Mouse (Mus musculus): Measurements from ENCODE around the gene Zmynd10. TPM values are rescaled to one million over a fixed set of nuclear protein-coding genes. Genes with fewer than 3 reads are reported as not detected.

Zmynd10 gene
- polyA plus RNA-seq, 1 experiment = 0.68 TPM

- peaks cover 53% of the 10 kb centered on the region for H3K36me3 ChIP-seq (replicated peaks; ENCODE audit: low read length)
- H3K4me1 ChIP-seq = peaks cover 79% of the 10 kb centered on the region
Observed at GRCm38 (mm10) chr9:107538711-107539110, 8.4 kb upstream of the Zmynd10 start.

DNA sequence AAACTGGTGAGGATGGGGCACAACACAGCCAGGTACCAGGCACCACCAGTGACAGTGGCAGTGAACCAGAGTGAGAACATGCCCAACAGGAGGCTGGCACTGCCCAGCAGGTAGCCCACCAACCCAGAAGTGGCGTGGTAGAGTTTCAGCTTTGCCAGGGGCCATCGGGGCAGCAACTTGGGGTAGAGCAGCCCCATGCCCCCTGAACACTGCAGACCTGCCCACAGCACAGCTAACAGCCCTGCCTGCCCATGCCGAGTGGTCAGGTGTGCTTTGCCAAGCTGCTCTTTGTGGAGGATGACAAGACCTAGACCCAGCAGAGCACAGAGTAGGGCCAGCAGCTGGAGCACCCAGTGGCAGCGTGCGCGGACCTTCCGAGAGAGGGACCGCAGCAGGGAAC, 7.2 kb upstream of the Zmynd10 start:
- no peaks in the 10 kb centered on the region for H3K9me3 ChIP-seq
- H3K27me3 ChIP-seq (replicated peaks) = no peaks in the 10 kb centered on the region
- H3K36me3 ChIP-seq (replicated peaks; ENCODE audit: low read length) = peaks cover 64% of the 10 kb centered on the region
- H3K4me1 ChIP-seq = peaks cover 74% of the 10 kb centered on the region
- TF ChIP-seq GATA1 (IDR thresholded peaks at IDR 0.05; ENCODE audit: borderline replicate concordance, low read length) = no peak
- TF ChIP-seq FLI1 (IDR thresholded peaks at IDR 0.05; ENCODE audit: low read length) = no peak
- peak overlapping the region; percentile 34 for H3K4me3 ChIP-seq (replicated peaks)

More at GRCm38 (mm10) chr9:107538711-107539110, 8.4 kb upstream of the Zmynd10 start:
- Histone ChIP-seq H3K4me3 (replicated peaks) (no peak overlapping the region), H3K27me3 (replicated peaks) (no peaks in the 10 kb centered on the region), H3K9me3 (no peaks in the 10 kb centered on the region)
- no peak for TF ChIP-seq FLI1 (IDR thresholded peaks at IDR 0.05; ENCODE audit: low read length)
- no peak for TF ChIP-seq GATA1 (IDR thresholded peaks at IDR 0.05; ENCODE audit: borderline replicate concordance, low read length)

DNA sequence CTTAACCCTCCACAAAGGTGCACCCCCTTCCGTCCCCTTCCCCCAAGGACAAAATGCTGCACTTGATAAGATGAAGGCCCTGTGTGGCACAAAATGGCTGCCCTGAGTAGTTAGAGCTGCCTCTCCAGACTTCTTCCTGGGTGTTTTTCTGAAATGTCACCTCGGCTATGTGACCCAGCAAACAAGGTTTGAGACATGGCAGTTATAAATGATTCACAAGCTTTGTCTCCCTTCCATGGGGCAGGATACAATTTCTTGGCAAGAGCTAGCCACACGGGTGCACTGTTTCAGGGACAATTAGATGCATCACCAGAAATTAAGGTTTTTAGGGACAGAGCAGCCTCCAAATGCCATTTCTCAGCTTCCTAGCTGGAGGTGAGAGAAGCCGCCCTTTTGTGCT, 6.7 kb upstream of the Zmynd10 start:
- TF ChIP-seq FLI1 (IDR thresholded peaks at IDR 0.05; ENCODE audit: low read length) = no peak
- peaks cover 69% of the 10 kb centered on the region for H3K36me3 ChIP-seq (replicated peaks; ENCODE audit: low read length)
- H3K4me1 ChIP-seq = peaks cover 74% of the 10 kb centered on the region
- no peaks in the 10 kb centered on the region for H3K9me3 ChIP-seq
- no peak overlapping the region for H3K4me3 ChIP-seq (replicated peaks)
- H3K27me3 ChIP-seq (replicated peaks) = no peaks in the 10 kb centered on the region

DNA sequence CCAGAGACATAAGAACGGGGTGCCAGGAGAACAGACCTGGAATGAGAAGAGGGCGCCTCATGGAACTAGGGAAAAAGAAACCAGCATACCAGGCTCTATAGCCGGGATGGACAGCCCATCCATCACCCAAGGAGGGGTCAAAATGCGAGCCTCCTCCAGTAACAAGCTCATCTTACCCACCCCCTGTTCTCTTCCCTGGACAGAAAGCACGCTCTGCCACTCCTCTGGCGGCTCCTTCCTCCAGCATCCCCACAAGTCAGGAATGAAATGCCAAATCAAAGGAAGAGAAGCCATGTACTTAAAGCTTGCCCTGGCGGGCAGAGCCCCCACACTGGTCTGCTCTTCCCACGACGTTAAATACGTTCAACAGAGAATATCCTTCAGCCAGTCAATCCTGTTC, 6.1 kb upstream of the Zmynd10 start:
- Histone ChIP-seq H3K27me3 (replicated peaks) (no peaks in the 10 kb centered on the region), H3K9me3 (no peaks in the 10 kb centered on the region), H3K4me3 (replicated peaks) (peak overlapping the region; percentile 94), H3K4me1 (peaks cover 74% of the 10 kb centered on the region), H3K36me3 (replicated peaks; ENCODE audit: low read length) (peaks cover 67% of the 10 kb centered on the region)
- no peak for TF ChIP-seq GATA1 (IDR thresholded peaks at IDR 0.05; ENCODE audit: borderline replicate concordance, low read length)
- TF ChIP-seq FLI1 (IDR thresholded peaks at IDR 0.05; ENCODE audit: low read length) = no peak

- Histone ChIP-seq H3K27me3 (replicated peaks) (no peaks in the 10 kb centered on the region), H3K36me3 (replicated peaks; ENCODE audit: low read length) (peaks cover 67% of the 10 kb centered on the region), H3K4me1 (peaks cover 74% of the 10 kb centered on the region), H3K4me3 (replicated peaks) (peak within 1 kb of the TSS; percentile 94), H3K9me3 (no peaks in the 10 kb centered on the region)
- TF ChIP-seq FLI1 (IDR thresholded peaks at IDR 0.05; ENCODE audit: low read length) (0 out of 2 replicates have a peak, but pooled peaks have one; percentile 37), GATA1 (IDR thresholded peaks at IDR 0.05; ENCODE audit: borderline replicate concordance, low read length) (no peak)
Observed at GRCm38 (mm10) chr9:107541474-107542351, 5.4 kb upstream of the Zmynd10 start, which contains the start of the genes Cyb561d2 and Nprl2. Gene Cyb561d2 (minus strand): TSS chr9:107542193. Gene Nprl2 (plus strand): TSS chr9:107542226.

- Histone ChIP-seq H3K27me3 (replicated peaks) (no peaks in the 10 kb centered on the region), H3K4me1 (peaks cover 74% of the 10 kb centered on the region), H3K4me3 (replicated peaks) (peak overlapping the region; percentile 94), H3K36me3 (replicated peaks; ENCODE audit: low read length) (peaks cover 61% of the 10 kb centered on the region), H3K9me3 (no peaks in the 10 kb centered on the region)
- no peak for TF ChIP-seq FLI1 (IDR thresholded peaks at IDR 0.05; ENCODE audit: low read length)
- TF ChIP-seq GATA1 (IDR thresholded peaks at IDR 0.05; ENCODE audit: borderline replicate concordance, low read length) = no peak
Observed at GRCm38 (mm10) chr9:107542352-107542686, 4.8 kb upstream of the Zmynd10 start.

- TF ChIP-seq FLI1 (IDR thresholded peaks at IDR 0.05; ENCODE audit: low read length) = no peak
- TF ChIP-seq GATA1 (IDR thresholded peaks at IDR 0.05; ENCODE audit: borderline replicate concordance, low read length) = no peak
- peak overlapping the region; percentile 94 for H3K4me3 ChIP-seq (replicated peaks)
- H3K4me1 ChIP-seq = peaks cover 74% of the 10 kb centered on the region
- H3K36me3 ChIP-seq (replicated peaks; ENCODE audit: low read length) = peaks cover 57% of the 10 kb centered on the region
- no peaks in the 10 kb centered on the region for H3K9me3 ChIP-seq
- H3K27me3 ChIP-seq (replicated peaks) = no peaks in the 10 kb centered on the region
Observed at GRCm38 (mm10) chr9:107542721-107543120, 4.4 kb upstream of the Zmynd10 start.

GRCm38 (mm10) chr9:107543299-107543698, 3.8 kb upstream of the Zmynd10 start:
- TF ChIP-seq FLI1 (IDR thresholded peaks at IDR 0.05; ENCODE audit: low read length) (no peak), GATA1 (IDR thresholded peaks at IDR 0.05; ENCODE audit: borderline replicate concordance, low read length) (no peak)
- H3K36me3 ChIP-seq (replicated peaks; ENCODE audit: low read length) = peaks cover 51% of the 10 kb centered on the region
- peaks cover 74% of the 10 kb centered on the region for H3K4me1 ChIP-seq
- no peaks in the 10 kb centered on the region for H3K9me3 ChIP-seq
- no peaks in the 10 kb centered on the region for H3K27me3 ChIP-seq (replicated peaks)
- H3K4me3 ChIP-seq (replicated peaks) = no peak overlapping the region

DNA sequence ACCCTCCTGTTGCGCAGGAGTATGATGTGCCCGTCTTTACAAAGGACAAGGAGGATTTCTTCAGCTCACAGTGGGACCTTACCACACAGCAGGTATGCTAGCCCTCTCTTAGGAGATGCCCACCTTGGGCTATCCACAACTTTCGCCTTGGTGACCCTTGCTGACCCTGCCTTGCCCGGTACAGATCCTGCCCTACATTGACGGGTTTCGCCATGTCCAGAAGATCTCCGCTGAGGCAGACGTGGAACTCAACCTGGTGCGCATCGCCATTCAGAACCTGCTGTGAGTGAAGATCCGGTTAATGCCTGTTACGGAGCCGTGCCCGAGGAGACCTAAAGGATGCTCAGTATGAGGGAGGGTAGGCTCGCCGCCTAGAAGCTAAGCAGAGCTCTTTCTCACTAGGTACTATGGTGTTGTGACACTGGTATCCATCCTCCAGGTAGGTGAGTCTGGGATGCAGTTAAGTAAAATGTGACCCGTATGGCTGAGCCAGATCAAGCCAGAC, 2.9 kb upstream of the Zmynd10 start:
- no peaks in the 10 kb centered on the region for H3K9me3 ChIP-seq
- peaks cover 42% of the 10 kb centered on the region for H3K36me3 ChIP-seq (replicated peaks; ENCODE audit: low read length)
- H3K4me1 ChIP-seq = peaks cover 78% of the 10 kb centered on the region
- peaks cover 3% of the 10 kb centered on the region for H3K27me3 ChIP-seq (replicated peaks)
- no peak for TF ChIP-seq GATA1 (IDR thresholded peaks at IDR 0.05; ENCODE audit: borderline replicate concordance, low read length)
- no peak for TF ChIP-seq FLI1 (IDR thresholded peaks at IDR 0.05; ENCODE audit: low read length)
- H3K4me3 ChIP-seq (replicated peaks) = no peak overlapping the region

GRCm38 (mm10) chr9:107544729-107545128, 2.4 kb upstream of the Zmynd10 start:
- Histone ChIP-seq H3K4me3 (replicated peaks) (no peak overlapping the region), H3K4me1 (peaks cover 80% of the 10 kb centered on the region), H3K9me3 (no peaks in the 10 kb centered on the region), H3K27me3 (replicated peaks) (peaks cover 8% of the 10 kb centered on the region), H3K36me3 (replicated peaks; ENCODE audit: low read length) (peaks cover 37% of the 10 kb centered on the region)
- TF ChIP-seq GATA1 (IDR thresholded peaks at IDR 0.05; ENCODE audit: borderline replicate concordance, low read length) = no peak
- TF ChIP-seq FLI1 (IDR thresholded peaks at IDR 0.05; ENCODE audit: low read length) = no peak

All from megakaryocyte, embryonic 14.5 days (primary cell).